Mouse (Mus musculus) neural tube, embryonic 14.5 days (tissue): ENCODE measurements around the gene Ccpg1. TPM values are rescaled to one million over a fixed set of nuclear protein-coding genes. Genes with fewer than 3 reads are reported as not detected.

Experiments used
- ATAC-seq: fragments of 200-750 bp; cut with Nextera tagmentation; 2 replicates; pipeline ENCODE4 v1.8.0; 2017; ENCODE audit warnings: low read depth, mild to moderate bottlenecking, moderate TSS enrichment, moderate library complexity
- H3K27ac ChIP-seq: fragments of 300-500 bp; sonication (generic); 2 replicates; pipeline ENCODE4 v1.5.1; 2014; ENCODE audit warnings: low read depth, mild to moderate bottlenecking, control low read depth, low read length, moderate library complexity, mixed read lengths
- H3K27me3 ChIP-seq: fragments of 300-500 bp; sonication (generic); 2 replicates; pipeline ENCODE4 v1.6.1; 2014; ENCODE audit warnings: low read length; ENCODE audit not compliant: control insufficient read depth, insufficient read depth
- H3K36me3 ChIP-seq: fragments of 300-500 bp; sonication (generic); 2 replicates; pipeline ENCODE4 v1.6.1; 2014; ENCODE audit warnings: low read length, mixed read lengths; ENCODE audit not compliant: control insufficient read depth, insufficient read depth
- H3K4me1 ChIP-seq: fragments of 300-500 bp; sonication (generic); 2 replicates; pipeline ENCODE4 v1.6.1; 2014; ENCODE audit warnings: low read length; ENCODE audit not compliant: control insufficient read depth, insufficient read depth
- H3K4me2 ChIP-seq: fragments of 300-500 bp; sonication (generic); 2 replicates; pipeline ENCODE4 v1.6.1; 2014; ENCODE audit warnings: mild to moderate bottlenecking, low read depth, low read length, control low read depth
- H3K4me3 ChIP-seq: fragments of 300-500 bp; sonication (generic); 2 replicates; pipeline ENCODE4 v1.5.1; 2014; ENCODE audit warnings: low read depth, low read length, control low read depth, mixed read lengths
- H3K9ac ChIP-seq: fragments of 300-500 bp; sonication (generic); replicated peaks from 2 replicates; pipeline ENCODE4 v1.6.1; 2014; ENCODE audit warnings: low read depth, mild to moderate bottlenecking, control low read depth, low read length, mixed read lengths
- H3K9me3 ChIP-seq: fragments of 300-500 bp; sonication (generic); 2 replicates; pipeline ENCODE4 v1.6.1; 2016; ENCODE audit warnings: low read length; ENCODE audit not compliant: control insufficient read depth
- WGBS: fragments of 180-500 bp; shearing (Covaris S2); extraction: QIAGEN DNeasy Blood & Tissue Kit; methylation state at CpG from one replicate; pipeline ENCODE4 v1.1.7; 2014; 5-methylcytosine and 5-hydroxymethylcytosine counted together
- polyA plus RNA-seq: library from polyadenylated mRNA; unstranded; fragments of >200 nt; fragmentation: Nextera tagmentation; extraction: Ambion mirVana; gene quantifications from 2 replicates; pipeline ENCODE4 v1.2.1, GENCODE M21; 2014

The Ccpg1 gene
- polyA plus RNA-seq, 1 experiment from 2014 or later: 33.8 TPM

DNA sequence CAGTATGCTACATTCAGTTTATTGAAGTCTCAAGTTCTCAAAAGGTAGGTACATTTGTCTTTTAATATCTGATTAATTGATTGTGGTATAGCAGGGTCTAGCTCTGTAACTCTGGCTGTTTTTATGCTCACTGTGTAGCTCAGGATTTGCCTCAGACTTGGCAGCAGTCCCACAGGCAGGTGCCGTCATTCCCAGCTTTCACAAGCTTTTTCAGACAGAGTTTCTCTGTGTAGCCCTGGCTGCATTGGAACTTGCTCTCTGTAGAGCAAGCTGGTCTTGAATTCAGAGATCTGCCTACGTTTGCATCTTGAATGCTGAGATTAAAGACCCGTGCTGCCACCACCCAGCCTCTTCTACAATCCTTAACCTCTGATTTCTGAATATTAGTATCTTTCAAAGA, 16.9 kb downstream of the Ccpg1 start:
- Histone ChIP-seq H3K4me3 (no peak overlapping the region), H3K9ac (no peak overlapping the region), H3K4me1 (no peaks in the 10 kb centered on the region), H3K27ac (no peak overlapping the region), H3K27me3 (no peaks in the 10 kb centered on the region), H3K9me3 (no peaks in the 10 kb centered on the region), H3K36me3 (peaks cover 16% of the 10 kb centered on the region), H3K4me2 (no peak overlapping the region)
- ATAC-seq: no peak
- 65% methylated on average over 3 of the region's 3 CpGs for WGBS

DNA sequence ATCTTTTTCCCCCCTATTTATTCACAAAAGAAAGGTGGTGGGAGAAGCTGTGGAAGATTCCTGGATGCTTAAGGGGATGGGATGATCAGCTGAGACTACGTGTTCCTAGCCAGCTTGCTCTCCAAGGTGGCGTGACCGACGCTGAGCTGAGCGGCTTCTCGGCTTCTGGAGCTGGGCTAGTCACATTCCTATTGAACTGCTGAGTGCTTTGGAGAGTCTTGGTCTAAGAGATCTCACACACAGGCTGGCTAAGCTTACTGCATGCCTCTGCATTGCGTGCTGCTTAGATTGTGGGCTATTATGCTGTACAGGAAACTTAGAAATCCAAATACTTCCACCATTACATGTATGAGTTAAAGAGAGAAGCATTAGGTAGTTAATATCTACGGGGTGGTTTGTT, 18.8 kb downstream of the Ccpg1 start:
- WGBS: 88% methylated on average over 8 of the region's 8 CpGs
- Histone ChIP-seq H3K27me3 (no peaks in the 10 kb centered on the region), H3K27ac (no peak overlapping the region), H3K9me3 (no peaks in the 10 kb centered on the region), H3K9ac (no peak overlapping the region), H3K4me1 (no peaks in the 10 kb centered on the region), H3K4me2 (no peak overlapping the region), H3K36me3 (peaks cover 21% of the 10 kb centered on the region), H3K4me3 (no peak overlapping the region)
- no peak for ATAC-seq

DNA sequence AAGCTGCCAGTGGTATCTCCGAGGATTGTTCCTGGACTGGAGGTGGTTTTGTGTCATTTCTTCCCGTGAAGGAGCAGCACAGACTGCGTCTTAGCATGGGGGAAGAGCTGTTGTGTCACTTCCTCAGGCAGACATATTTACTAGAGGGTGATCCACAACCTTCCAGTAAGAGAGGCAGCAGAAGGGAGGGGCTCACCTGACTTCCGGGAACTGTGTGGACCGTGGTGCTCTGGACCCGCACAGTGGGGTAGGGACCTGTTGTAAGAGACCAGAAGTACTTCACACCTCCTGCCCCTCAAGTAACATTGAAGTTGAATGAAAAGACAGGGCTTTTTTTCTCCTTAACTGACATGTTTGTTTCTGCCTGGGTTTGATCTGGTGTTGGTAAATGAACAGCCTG, 19.9 kb downstream of the Ccpg1 start:
- no peak for ATAC-seq
- no peak overlapping the region for H3K4me3 ChIP-seq
- H3K9me3 ChIP-seq: no peaks in the 10 kb centered on the region
- no peak overlapping the region for H3K4me2 ChIP-seq
- no peak overlapping the region for H3K9ac ChIP-seq
- H3K27me3 ChIP-seq: no peaks in the 10 kb centered on the region
- no peak overlapping the region for H3K27ac ChIP-seq
- peaks cover 21% of the 10 kb centered on the region for H3K36me3 ChIP-seq
- 87% methylated on average over 6 of the region's 6 CpGs for WGBS
- no peaks in the 10 kb centered on the region for H3K4me1 ChIP-seq

GRCm38 (mm10) chr9:73006175-73006574, 20.9 kb downstream of the Ccpg1 start:
- Histone ChIP-seq H3K4me1 (no peaks in the 10 kb centered on the region), H3K27ac (no peak overlapping the region), H3K4me2 (no peak overlapping the region), H3K9me3 (no peaks in the 10 kb centered on the region), H3K36me3 (peaks cover 20% of the 10 kb centered on the region; the same call in 1 of the 2 replicates), H3K4me3 (no peak overlapping the region), H3K9ac (no peak overlapping the region), H3K27me3 (no peaks in the 10 kb centered on the region)
- 94% methylated on average over 3 of the region's 3 CpGs for WGBS
- ATAC-seq: no peak

DNA sequence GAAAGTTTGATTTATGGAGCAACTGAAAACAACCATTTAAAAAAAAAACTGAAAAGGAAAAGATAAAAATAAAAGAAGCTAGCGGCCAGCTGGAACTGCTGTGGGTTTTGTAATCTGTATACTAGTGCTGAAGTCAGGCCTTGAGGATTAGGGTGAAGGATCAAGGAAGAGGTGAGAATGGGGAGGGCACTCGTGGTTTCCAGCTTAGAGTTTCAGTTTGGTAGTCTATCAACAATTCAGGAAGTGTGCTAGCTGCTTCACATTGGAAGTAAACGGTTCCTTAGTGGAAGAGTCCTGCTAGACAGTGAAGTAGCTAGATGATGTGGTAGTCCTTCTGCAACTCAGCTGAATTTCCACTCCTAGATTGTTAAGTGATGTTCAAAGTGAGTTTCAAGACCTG, 23.2 kb downstream of the Ccpg1 start:
- Histone ChIP-seq H3K9me3 (no peaks in the 10 kb centered on the region), H3K36me3 (peaks cover 27% of the 10 kb centered on the region), H3K27ac (no peak overlapping the region), H3K4me3 (no peak overlapping the region), H3K4me2 (no peak overlapping the region), H3K4me1 (no peaks in the 10 kb centered on the region), H3K9ac (no peak overlapping the region), H3K27me3 (no peaks in the 10 kb centered on the region)
- WGBS: 82% methylated on average over 3 of the region's 3 CpGs
- no peak for ATAC-seq

DNA sequence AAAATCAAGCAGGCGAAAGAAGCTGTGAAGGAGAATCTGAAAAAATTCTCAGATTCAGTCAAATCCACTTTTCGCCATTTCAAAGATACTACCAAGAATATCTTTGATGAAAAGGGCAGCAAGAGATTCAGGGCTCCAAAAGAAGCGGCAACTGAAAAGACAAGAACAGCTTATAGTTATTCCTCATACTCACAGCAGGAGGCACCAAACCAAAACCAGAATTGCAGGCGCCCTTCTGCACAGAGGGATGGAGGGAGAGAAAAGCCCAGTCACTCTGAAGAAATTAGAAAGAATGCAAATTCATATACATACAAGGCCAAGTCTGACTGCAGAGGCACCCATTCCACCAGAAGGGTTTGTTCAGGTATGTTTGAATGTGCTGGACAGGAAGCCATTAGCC, 27.4 kb downstream of the Ccpg1 start:
- H3K27me3 ChIP-seq: no peaks in the 10 kb centered on the region
- no peak for ATAC-seq

GRCm38 (mm10) chr9:73014724-73015123, 29.5 kb downstream of the Ccpg1 start:
- Histone ChIP-seq H3K36me3 (peaks cover 57% of the 10 kb centered on the region), H3K9ac (no peak overlapping the region), H3K4me2 (no peak overlapping the region), H3K27me3 (no peaks in the 10 kb centered on the region), H3K4me3 (no peak overlapping the region), H3K9me3 (no peaks in the 10 kb centered on the region), H3K4me1 (no peaks in the 10 kb centered on the region), H3K27ac (no peak overlapping the region)
- no peak for ATAC-seq
- 92% methylated on average over 13 of the region's 13 CpGs for WGBS

More for the DNA sequence above, 27.4 kb downstream of the Ccpg1 start:
- H3K4me3 ChIP-seq: no peak overlapping the region
- 94% methylated on average over 4 of the region's 4 CpGs for WGBS
- H3K9ac ChIP-seq: no peak overlapping the region
- no peaks in the 10 kb centered on the region for H3K4me1 ChIP-seq
- peaks cover 54% of the 10 kb centered on the region for H3K36me3 ChIP-seq
- no peaks in the 10 kb centered on the region for H3K9me3 ChIP-seq
- H3K27ac ChIP-seq: no peak overlapping the region
- H3K4me2 ChIP-seq: no peak overlapping the region

- Histone ChIP-seq H3K27me3 (no peaks in the 10 kb centered on the region), H3K4me1 (no peaks in the 10 kb centered on the region), H3K9me3 (no peaks in the 10 kb centered on the region), H3K27ac (no peak overlapping the region), H3K36me3 (peaks cover 38% of the 10 kb centered on the region), H3K9ac (no peak overlapping the region), H3K4me2 (no peak overlapping the region), H3K4me3 (no peak overlapping the region)
- no peak for ATAC-seq
- 95% methylated on average over 10 of the region's 10 CpGs for WGBS
Measured at GRCm38 (mm10) chr9:73019841-73020240, 34.6 kb downstream of the Ccpg1 start.

GRCm38 (mm10) chr9:73020566-73021097, 35.4 kb downstream of the Ccpg1 start:
- Histone ChIP-seq H3K4me2 (no peak overlapping the region), H3K9ac (no peak overlapping the region), H3K27ac (no peak overlapping the region), H3K36me3 (peaks cover 33% of the 10 kb centered on the region), H3K9me3 (no peaks in the 10 kb centered on the region), H3K27me3 (no peaks in the 10 kb centered on the region), H3K4me1 (no peaks in the 10 kb centered on the region), H3K4me3 (no peak overlapping the region)
- WGBS: 92% methylated on average over 5 of the region's 5 CpGs
- no peak for ATAC-seq
